Mouse (Mus musculus) retina, embryonic 14.5 days (tissue): ENCODE measurements at regions not wholly inside any gene's neighbourhood (a gene's known extent, or its start where the extent isn't known, plus 50 kb on each side); places are given as distances from the start of the nearest gene placed in this dataset.

Experiments used
- DNase-seq: peaks from one replicate; pipeline ENCODE4 v3.0.0-alpha.2; 2015; ENCODE audit warnings: low spot score

GRCm38 (mm10) chr13:70474746-70475145 is 162.7 kb downstream of the Ice1 start:
- DNase-seq = no peak

GRCm38 (mm10) chr13:70475366-70475765 is 162.1 kb downstream of the Ice1 start:
- no peak for DNase-seq

GRCm38 (mm10) chr13:70499302-70499701 is 138.1 kb downstream of the Ice1 start:
- DNase-seq = peak; percentile 18
